Comparison of ENCODE assay signal across 8 mouse cellular contexts in the genomic region with DNA sequence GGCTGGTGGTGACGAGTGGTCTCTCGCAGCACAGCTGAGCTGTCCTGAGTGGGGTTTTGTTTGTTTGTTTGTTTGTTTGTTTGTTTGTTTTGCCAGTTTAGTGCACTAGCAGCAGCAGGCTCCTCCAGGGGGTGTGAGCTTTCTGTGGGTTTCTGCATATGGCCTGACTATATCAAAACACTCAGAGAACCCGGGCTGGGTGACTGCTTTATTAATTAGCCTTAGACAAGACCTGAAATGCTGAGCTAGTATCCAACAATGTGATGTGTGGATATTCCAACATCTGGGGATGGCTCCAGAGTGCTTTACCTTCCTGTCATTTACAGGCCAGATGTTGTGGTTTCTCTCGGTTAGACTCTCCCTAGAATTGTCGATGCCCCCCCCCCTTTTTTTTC. TPM values are rescaled to one million over a fixed set of nuclear protein-coding genes. Genes with fewer than 3 reads are reported as not detected.
DNase-seq lines count a peak whose midpoint lies in the region; ATAC-seq lines count a peak whose summit lies in the region.

No protein-coding gene starts in this region.

- peak overlapping the region; percentile 87 for H3K4me3 ChIP-seq in kidney, embryonic 16.5 days (ENCODE audit: low read length)
- peak overlapping the region; percentile 77 for H3K4me3 ChIP-seq in embryonic facial prominence, embryonic 11.5 days (ENCODE audit: low read depth, low read length)
- peak overlapping the region; percentile 74 for H3K4me3 ChIP-seq in intestine, embryonic 14.5 days (ENCODE audit: low read depth, low read length)
- H3K4me3 ChIP-seq in midbrain, embryonic 16.5 days (ENCODE audit: low read depth, low read length) = peak overlapping the region; percentile 71

- ATAC-seq in kidney, embryonic 16.5 days (ENCODE audit: low FRiP score, low TSS enrichment) = no peak; the same call in 1 of the 2 replicates
- no peak for ATAC-seq in embryonic facial prominence, embryonic 11.5 days (replicated peaks; ENCODE audit: insufficient number of reproducible peaks, low FRiP score, low TSS enrichment, low read depth)
- peak; percentile 21; the same call in 1 of the 2 replicates for ATAC-seq in intestine, embryonic 14.5 days (replicated peaks; ENCODE audit: low FRiP score, low TSS enrichment, low read depth)
- ATAC-seq in midbrain, embryonic 16.5 days = no peak

- H3K4me2 ChIP-seq in kidney, embryonic 16.5 days (replicated peaks; ENCODE audit: low read depth, low read length) = peak overlapping the region; percentile 100
- H3K4me2 ChIP-seq in embryonic facial prominence, embryonic 11.5 days (ENCODE audit: low read depth, low read length) = peak overlapping the region; percentile 95
- peak overlapping the region; percentile 100 for H3K4me2 ChIP-seq in intestine, embryonic 14.5 days (ENCODE audit: low read length)
- H3K4me2 ChIP-seq in midbrain, embryonic 16.5 days (ENCODE audit: low read length) = peak overlapping the region; percentile 69

- H3K27ac ChIP-seq in kidney, embryonic 16.5 days (ENCODE audit: low read length) = no peak overlapping the region
- no peak overlapping the region for H3K27ac ChIP-seq in embryonic facial prominence, embryonic 11.5 days (replicated peaks; ENCODE audit: low read depth, low read length)
- no peak overlapping the region for H3K27ac ChIP-seq in intestine, embryonic 14.5 days (ENCODE audit: low read depth)
- peak overlapping the region; percentile 82 for H3K27ac ChIP-seq in midbrain, embryonic 16.5 days (ENCODE audit: low read length)

- H3K9ac ChIP-seq in kidney, embryonic 16.5 days (replicated peaks; ENCODE audit: low read length) = peak overlapping the region; percentile 44; the same call in 1 of the 2 replicates
- H3K9ac ChIP-seq in embryonic facial prominence, embryonic 11.5 days (replicated peaks; ENCODE audit: low read length) = peak overlapping the region; percentile 47
- peak overlapping the region; percentile 4; the same call in 1 of the 2 replicates for H3K9ac ChIP-seq in intestine, embryonic 14.5 days (ENCODE audit: low read length)
- H3K9ac ChIP-seq in midbrain, embryonic 16.5 days (ENCODE audit: low read depth, low read length) = peak overlapping the region; percentile 78; the same call in 1 of the 2 replicates

- H3K9me3 ChIP-seq in kidney, embryonic 16.5 days (ENCODE audit: low read length) = peaks cover 5% of the 10 kb centered on the region; the same call in 1 of the 2 replicates
- H3K9me3 ChIP-seq in embryonic facial prominence, embryonic 11.5 days (replicated peaks; ENCODE audit: control insufficient read depth, low read length) = no peaks in the 10 kb centered on the region
- H3K9me3 ChIP-seq in intestine, embryonic 14.5 days (ENCODE audit: control insufficient read depth, low read length) = peaks cover under 1% of the 10 kb centered on the region; the same call in 1 of the 2 replicates
- no peaks in the 10 kb centered on the region for H3K9me3 ChIP-seq in midbrain, embryonic 16.5 days (replicated peaks; ENCODE audit: control insufficient read depth, low read length, poor library complexity, severe bottlenecking)

- DNase-seq in kidney, adult 9 months = no peak
- DNase-seq in embryonic facial prominence, embryonic 11.5 days (ENCODE audit: low spot score) = no peak
- DNase-seq in intestine, embryonic 14.5 days (ENCODE audit: low spot score) = no peak
- no peak for DNase-seq in thymus, postnatal 0 days (ENCODE audit: low spot score)
- no peak for DNase-seq in retina, embryonic 14.5 days (ENCODE audit: low spot score)
- no peak for DNase-seq in left cerebral cortex, adult 8-10 months (ENCODE audit: low spot score in 2 of 2)

- no peaks in the 10 kb centered on the region for H3K36me3 ChIP-seq in kidney, embryonic 16.5 days (ENCODE audit: insufficient read depth, low read length)
- no peaks in the 10 kb centered on the region for H3K36me3 ChIP-seq in embryonic facial prominence, embryonic 11.5 days (replicated peaks; ENCODE audit: control insufficient read depth, insufficient read depth, low read depth, low read length)
- no peaks in the 10 kb centered on the region for H3K36me3 ChIP-seq in intestine, embryonic 14.5 days (ENCODE audit: control insufficient read depth, insufficient read depth, low read length)
- no peaks in the 10 kb centered on the region for H3K36me3 ChIP-seq in midbrain, embryonic 16.5 days (ENCODE audit: control insufficient read depth, insufficient read depth, low read length)

- 25% methylated on average over 5 of the region's 5 CpGs for WGBS in kidney, embryonic 16.5 days
- 25% methylated on average over 5 of the region's 5 CpGs for WGBS in embryonic facial prominence, embryonic 11.5 days
- 25% methylated on average over 5 of the region's 5 CpGs for WGBS in intestine, embryonic 14.5 days
- 19% methylated on average over 5 of the region's 5 CpGs for WGBS in midbrain, embryonic 16.5 days

- H3K27me3 ChIP-seq in kidney, embryonic 16.5 days (ENCODE audit: insufficient read depth, low read length) = no peaks in the 10 kb centered on the region
- H3K27me3 ChIP-seq in embryonic facial prominence, embryonic 11.5 days (ENCODE audit: control insufficient read depth, insufficient read depth, low read length) = no peaks in the 10 kb centered on the region
- no peaks in the 10 kb centered on the region for H3K27me3 ChIP-seq in intestine, embryonic 14.5 days (replicated peaks; ENCODE audit: control insufficient read depth, insufficient read depth, low read length)
- no peaks in the 10 kb centered on the region for H3K27me3 ChIP-seq in midbrain, embryonic 16.5 days (ENCODE audit: control insufficient read depth, insufficient read depth, low read depth, low read length)

- H3K4me1 ChIP-seq in kidney, embryonic 16.5 days (ENCODE audit: insufficient read depth, low read length) = 0 out of 2 replicates have a peak, but pooled peaks cover 3% of the 10 kb centered on the region
- no peaks in the 10 kb centered on the region for H3K4me1 ChIP-seq in embryonic facial prominence, embryonic 11.5 days (ENCODE audit: control insufficient read depth, insufficient read depth, low read length)
- no peaks in the 10 kb centered on the region for H3K4me1 ChIP-seq in intestine, embryonic 14.5 days (replicated peaks; ENCODE audit: control insufficient read depth, insufficient read depth, low read length)
- peaks cover 6% of the 10 kb centered on the region for H3K4me1 ChIP-seq in midbrain, embryonic 16.5 days (ENCODE audit: control insufficient read depth, insufficient read depth, low read length)

RNA-seq across cellular contexts. Expression of a gene that starts 0.3 kb away (rescaled TPM):
- polyA plus RNA-seq in kidney, embryonic 16.5 days (2015; fragmentation: Nextera tagmentation; extraction: Ambion mirVana) = 3.9 and 4.3 TPM in 2 replicates
- polyA plus RNA-seq in embryonic facial prominence, embryonic 11.5 days (2014; fragmentation: Nextera tagmentation; extraction: Ambion mirVana) = 1.4 and 2.4 TPM in 2 replicates
- 3.9 TPM in 2 replicates for polyA plus RNA-seq in intestine, embryonic 14.5 days (2014; fragmentation: Nextera tagmentation; extraction: Ambion mirVana)
- polyA plus RNA-seq in midbrain, embryonic 16.5 days (2015; fragmentation: Nextera tagmentation; extraction: Ambion mirVana) = 7.7 and 8.1 TPM in 2 replicates
- polyA plus RNA-seq in thymus, postnatal 0 days (2015; fragmentation: Nextera tagmentation; extraction: Ambion mirVana) = 0.22 and 0.52 TPM in 2 replicates
- total RNA-seq in left cerebral cortex, adult 8-10 months (2022) = 10 to 100 TPM; 17.0 to 20.6 (median 19.0) TPM

RNA-seq across cellular contexts. Expression of a gene that starts 31.4 kb away (rescaled TPM):
- polyA plus RNA-seq in kidney, embryonic 16.5 days (2015; fragmentation: Nextera tagmentation; extraction: Ambion mirVana) = 132 and 150 TPM in 2 replicates
- 107 and 116 TPM in 2 replicates for polyA plus RNA-seq in embryonic facial prominence, embryonic 11.5 days (2014; fragmentation: Nextera tagmentation; extraction: Ambion mirVana)
- polyA plus RNA-seq in intestine, embryonic 14.5 days (2014; fragmentation: Nextera tagmentation; extraction: Ambion mirVana) = 181 and 191 TPM in 2 replicates
- 19.1 and 19.7 TPM in 2 replicates for polyA plus RNA-seq in midbrain, embryonic 16.5 days (2015; fragmentation: Nextera tagmentation; extraction: Ambion mirVana)
- polyA plus RNA-seq in thymus, postnatal 0 days (2015; fragmentation: Nextera tagmentation; extraction: Ambion mirVana) = 89.3 and 94.8 TPM in 2 replicates
- 10 to 100 TPM; 22.9 to 28.0 (median 26.1) TPM for total RNA-seq in left cerebral cortex, adult 8-10 months (2022)

Comparison
In these comparisons a context has a peak if more than half of its experiments do, and no peak if none do; other contexts are left out.
1. H3K9ac ChIP-seq: peak in every context shown above with its lines; median percentile 78 in midbrain, embryonic 16.5 days; 47 in embryonic facial prominence, embryonic 11.5 days; 44 in kidney, embryonic 16.5 days; 4 in intestine, embryonic 14.5 days.